Mouse (Mus musculus): ENCODE measurements at regions not wholly inside any gene's neighbourhood (a gene's known extent, or its start where the extent isn't known, plus 50 kb on each side); places are given as distances from the start of the nearest gene placed in this dataset.
A peak's percentile ranks its signal among the peaks of the same experiment; 100 is the strongest.

DNA sequence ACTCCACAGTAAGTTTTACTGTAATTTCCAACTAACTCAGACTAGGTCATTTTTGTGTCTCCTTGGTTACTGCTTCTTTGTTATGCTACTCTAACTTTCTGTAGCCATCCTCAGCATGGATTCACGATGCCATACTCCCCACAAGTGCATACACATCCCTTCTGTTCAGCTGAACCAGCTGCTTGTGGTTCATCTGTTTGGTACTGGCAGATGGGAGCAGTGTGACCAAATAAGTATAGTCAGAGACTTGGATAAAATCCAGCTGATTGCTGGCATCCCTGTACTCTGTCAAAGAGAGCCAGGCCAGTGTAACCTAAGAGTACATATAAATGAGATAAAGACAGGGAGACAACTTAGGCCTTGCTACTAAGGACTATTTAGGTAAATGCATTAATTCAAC, 283.7 kb upstream of the Dmac1 start:
- Histone ChIP-seq H3K9ac (ENCODE audit: low read length) (no peak overlapping the region), H3K36me3 (ENCODE audit: control insufficient read depth, insufficient read depth, low read length) (no peaks in the 10 kb centered on the region), H3K4me2 (ENCODE audit: low read depth, low read length) (no peak overlapping the region), H3K27me3 (ENCODE audit: control insufficient read depth, insufficient read depth, low read depth, low read length) (no peaks in the 10 kb centered on the region), H3K9me3 (ENCODE audit: control insufficient read depth, low read length) (no peaks in the 10 kb centered on the region), H3K4me1 (replicated peaks; ENCODE audit: control insufficient read depth, insufficient read depth, low read length) (no peaks in the 10 kb centered on the region; the same call in 1 of the 2 replicates), H3K27ac (ENCODE audit: low read length) (no peak overlapping the region), H3K4me3 (ENCODE audit: low read length) (no peak overlapping the region)
- whole genome bisulfite sequencing, result 39% methylated on average over 1 of the region's 1 CpGs
- ATAC-seq (ENCODE audit: low read depth), result no peak

DNA sequence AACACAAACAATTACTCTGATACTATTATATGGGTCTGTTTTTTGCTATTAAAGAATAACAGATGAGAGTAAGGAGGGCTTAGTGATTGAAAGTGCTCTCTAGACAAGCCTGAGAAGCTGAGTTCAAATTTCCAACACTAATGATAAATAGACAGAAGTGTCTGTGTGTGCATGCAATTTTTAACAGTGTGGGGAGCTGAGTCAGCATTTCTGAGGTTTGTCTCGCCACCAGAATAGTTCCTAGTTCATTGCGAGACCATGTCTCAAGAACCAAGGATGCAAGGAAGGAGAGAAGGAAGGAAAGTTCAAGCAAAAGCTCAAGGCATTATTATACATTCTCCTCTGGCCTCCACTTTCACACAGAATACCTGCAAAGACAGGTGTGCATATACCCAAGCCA, 259.7 kb upstream of the Dmac1 start:
- ATAC-seq (ENCODE audit: low read depth), result no peak
- Histone ChIP-seq H3K4me1 (replicated peaks; ENCODE audit: control insufficient read depth, insufficient read depth, low read length) (no peaks in the 10 kb centered on the region), H3K36me3 (ENCODE audit: control insufficient read depth, insufficient read depth, low read length) (no peaks in the 10 kb centered on the region), H3K4me3 (ENCODE audit: low read length) (no peak overlapping the region), H3K27ac (ENCODE audit: low read length) (no peak overlapping the region), H3K4me2 (ENCODE audit: low read depth, low read length) (no peak overlapping the region), H3K9me3 (ENCODE audit: control insufficient read depth, low read length) (no peaks in the 10 kb centered on the region), H3K9ac (ENCODE audit: low read length) (no peak overlapping the region), H3K27me3 (ENCODE audit: control insufficient read depth, insufficient read depth, low read depth, low read length) (no peaks in the 10 kb centered on the region)
- WGBS, result 85% methylated on average over 2 of the region's 2 CpGs

DNA sequence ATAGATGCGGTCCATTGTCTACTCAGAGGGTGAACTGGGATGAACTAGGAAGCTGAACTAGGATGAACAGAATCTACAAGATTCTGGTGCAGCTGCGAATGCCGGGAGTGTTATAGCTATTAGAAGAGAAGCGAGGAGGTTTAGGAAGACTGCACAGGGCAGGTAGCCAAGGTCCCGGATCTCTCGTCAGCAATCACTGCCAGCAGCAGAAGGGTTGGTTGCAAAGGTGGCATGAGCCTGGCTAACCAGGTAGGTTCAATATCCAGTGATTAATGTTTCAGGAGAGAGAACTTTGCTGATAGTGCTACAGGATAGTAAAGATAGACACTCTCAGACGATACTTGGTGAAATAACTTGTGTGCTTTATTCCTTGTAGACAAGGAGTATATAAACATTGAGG, 257.0 kb upstream of the Dmac1 start:
- no peaks in the 10 kb centered on the region for H3K9me3 ChIP-seq (ENCODE audit: control insufficient read depth, low read length)
- no peak overlapping the region for H3K4me2 ChIP-seq (ENCODE audit: low read depth, low read length)
- H3K36me3 ChIP-seq (ENCODE audit: control insufficient read depth, insufficient read depth, low read length), result no peaks in the 10 kb centered on the region
- no peak for ATAC-seq (ENCODE audit: low read depth)
- no peaks in the 10 kb centered on the region for H3K4me1 ChIP-seq (replicated peaks; ENCODE audit: control insufficient read depth, insufficient read depth, low read length)
- no peaks in the 10 kb centered on the region for H3K27me3 ChIP-seq (ENCODE audit: control insufficient read depth, insufficient read depth, low read depth, low read length)
- no peak overlapping the region for H3K4me3 ChIP-seq (ENCODE audit: low read length)
- H3K9ac ChIP-seq (ENCODE audit: low read length), result no peak overlapping the region
- WGBS, result 86% methylated on average over 7 of the region's 7 CpGs
- H3K27ac ChIP-seq (ENCODE audit: low read length), result no peak overlapping the region

DNA sequence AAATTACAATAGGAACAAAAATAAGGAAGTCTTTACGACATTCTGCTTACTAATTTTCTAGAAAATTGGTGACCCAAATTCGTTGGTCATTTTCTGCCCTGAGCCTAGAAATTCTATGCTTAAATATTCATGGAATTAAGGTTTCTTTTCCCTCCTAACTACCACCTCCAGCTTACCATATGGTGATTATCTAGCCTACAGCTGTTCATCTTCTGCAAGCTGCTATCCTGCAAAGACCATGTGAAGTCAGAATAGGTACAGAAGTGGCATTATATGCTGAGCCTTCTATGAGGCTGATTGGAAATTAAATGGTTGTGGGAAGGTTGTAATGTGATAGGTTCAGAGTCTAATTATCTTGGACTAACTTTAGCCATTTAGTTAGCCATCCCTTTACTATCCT, 251.5 kb upstream of the Dmac1 start:
- H3K27ac ChIP-seq (ENCODE audit: low read length), result no peak overlapping the region
- H3K9ac ChIP-seq (ENCODE audit: low read length), result no peak overlapping the region
- ATAC-seq (ENCODE audit: low read depth), result no peak
- no peaks in the 10 kb centered on the region for H3K9me3 ChIP-seq (ENCODE audit: control insufficient read depth, low read length)
- WGBS, result 75% methylated on average over 2 of the region's 2 CpGs
- H3K4me3 ChIP-seq (ENCODE audit: low read length), result no peak overlapping the region
- H3K36me3 ChIP-seq (ENCODE audit: control insufficient read depth, insufficient read depth, low read length), result no peaks in the 10 kb centered on the region
- no peak overlapping the region for H3K4me2 ChIP-seq (ENCODE audit: low read depth, low read length)
- no peaks in the 10 kb centered on the region for H3K4me1 ChIP-seq (replicated peaks; ENCODE audit: control insufficient read depth, insufficient read depth, low read length)
- H3K27me3 ChIP-seq (ENCODE audit: control insufficient read depth, insufficient read depth, low read depth, low read length), result no peaks in the 10 kb centered on the region

DNA sequence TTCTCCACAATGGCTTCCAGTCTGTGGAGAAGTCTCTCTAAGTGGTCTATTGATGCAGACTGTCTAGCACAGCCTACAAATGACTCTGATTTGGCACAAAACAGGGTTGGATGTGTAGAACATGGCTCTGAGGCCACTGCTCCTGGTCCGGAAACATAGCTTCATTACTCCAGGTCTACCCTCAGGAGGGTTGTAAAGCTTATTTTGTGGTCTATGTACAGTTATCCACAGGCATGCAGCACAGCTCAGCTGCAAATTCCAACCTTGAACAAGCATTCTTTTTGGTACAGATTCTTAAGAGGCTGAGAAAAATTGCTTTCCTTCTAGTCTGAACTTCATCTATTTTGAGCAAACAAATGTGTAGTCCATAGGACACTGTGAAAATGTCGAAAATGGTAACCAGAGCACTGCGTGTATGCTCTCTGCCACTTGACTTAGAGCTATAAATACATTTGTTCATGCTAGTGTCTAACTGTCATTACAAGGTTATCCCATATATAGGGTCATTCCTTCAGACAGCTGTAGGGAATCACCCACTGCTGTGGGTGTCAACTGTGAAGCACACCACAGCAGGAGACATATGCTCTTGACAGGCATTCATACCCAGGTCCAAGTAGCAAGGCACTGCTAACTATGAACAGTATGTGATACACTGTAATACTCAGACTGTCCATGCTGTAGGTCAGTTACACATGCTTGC, 239.5 kb upstream of the Dmac1 start:
- Histone ChIP-seq H3K9me3 (ENCODE audit: control insufficient read depth, low read length) (no peaks in the 10 kb centered on the region), H3K27me3 (ENCODE audit: control insufficient read depth, insufficient read depth, low read depth, low read length) (no peaks in the 10 kb centered on the region), H3K9ac (ENCODE audit: low read length) (no peak overlapping the region), H3K4me2 (ENCODE audit: low read depth, low read length) (no peak overlapping the region), H3K4me1 (replicated peaks; ENCODE audit: control insufficient read depth, insufficient read depth, low read length) (no peaks in the 10 kb centered on the region), H3K36me3 (ENCODE audit: control insufficient read depth, insufficient read depth, low read length) (no peaks in the 10 kb centered on the region), H3K27ac (ENCODE audit: low read length) (no peak overlapping the region), H3K4me3 (ENCODE audit: low read length) (no peak overlapping the region)
- ATAC-seq (ENCODE audit: low read depth), result peak; percentile 74
- WGBS, result 62% methylated on average over 3 of the region's 3 CpGs
